Mouse (Mus musculus) kidney, embryonic 14.5 days (tissue): ENCODE data around the gene Gm30302. TPM values are rescaled to one million over a fixed set of nuclear protein-coding genes. Genes with fewer than 3 reads are reported as not detected.

ENCODE experiments used
- ATAC-seq: fragments of 200-750 bp; cut with Nextera tagmentation; 2 replicates; pipeline ENCODE4 v1.8.0; 2017; ENCODE audit warnings: moderate number of reproducible peaks, mild to moderate bottlenecking, moderate TSS enrichment, moderate library complexity; ENCODE audit not compliant: low FRiP score, low TSS enrichment
- H3K27ac ChIP-seq: fragments of 300-500 bp; sonication (generic); 2 replicates; pipeline ENCODE4 v1.5.1; 2014; ENCODE audit warnings: low read depth, mild to moderate bottlenecking, low read length, moderate library complexity, mixed read lengths
- H3K27me3 ChIP-seq: fragments of 300-500 bp; sonication (generic); 2 replicates; pipeline ENCODE4 v1.6.1; 2014; ENCODE audit warnings: mild to moderate bottlenecking, low read length; ENCODE audit not compliant: control insufficient read depth, insufficient read depth
- H3K36me3 ChIP-seq: fragments of 300-500 bp; sonication (generic); 2 replicates; pipeline ENCODE4 v1.6.1; 2014; ENCODE audit warnings: low read length, mixed read lengths; ENCODE audit not compliant: control insufficient read depth, insufficient read depth
- H3K4me1 ChIP-seq: fragments of 300-500 bp; sonication (generic); 2 replicates; pipeline ENCODE4 v1.6.1; 2014; ENCODE audit warnings: low read length, mixed read lengths; ENCODE audit not compliant: control insufficient read depth, insufficient read depth
- H3K4me2 ChIP-seq: fragments of 300-500 bp; sonication (generic); replicated peaks from 2 replicates; pipeline ENCODE4 v1.6.1; 2014; ENCODE audit warnings: low read depth, mild to moderate bottlenecking, low read length
- H3K4me3 ChIP-seq: fragments of 300-500 bp; sonication (generic); 2 replicates; pipeline ENCODE4 v1.5.1; 2014; ENCODE audit warnings: mild to moderate bottlenecking, low read length
- H3K9ac ChIP-seq: fragments of 300-500 bp; sonication (generic); 2 replicates; pipeline ENCODE4 v1.6.1; 2014; ENCODE audit warnings: low read depth, mild to moderate bottlenecking, low read length, moderate library complexity
- H3K9me3 ChIP-seq: fragments of 300-500 bp; sonication (generic); 2 replicates; pipeline ENCODE4 v1.6.1; 2016; ENCODE audit warnings: low read length; ENCODE audit not compliant: control insufficient read depth
- WGBS: fragments of 180-500 bp; shearing (Covaris S2); extraction: QIAGEN DNeasy Blood & Tissue Kit; methylation state at CpG from one replicate; pipeline ENCODE4 v1.1.7; 2014; 5-methylcytosine and 5-hydroxymethylcytosine counted together
- polyA plus RNA-seq: library from polyadenylated mRNA; unstranded; fragments of >200 nt; fragmentation: Nextera tagmentation; extraction: Ambion mirVana; gene quantifications from 2 replicates; pipeline ENCODE4 v1.2.1, GENCODE M21; 2014

Gm30302 gene
- polyA plus RNA-seq, 1 experiment from 2014 or later, result not detected

DNA sequence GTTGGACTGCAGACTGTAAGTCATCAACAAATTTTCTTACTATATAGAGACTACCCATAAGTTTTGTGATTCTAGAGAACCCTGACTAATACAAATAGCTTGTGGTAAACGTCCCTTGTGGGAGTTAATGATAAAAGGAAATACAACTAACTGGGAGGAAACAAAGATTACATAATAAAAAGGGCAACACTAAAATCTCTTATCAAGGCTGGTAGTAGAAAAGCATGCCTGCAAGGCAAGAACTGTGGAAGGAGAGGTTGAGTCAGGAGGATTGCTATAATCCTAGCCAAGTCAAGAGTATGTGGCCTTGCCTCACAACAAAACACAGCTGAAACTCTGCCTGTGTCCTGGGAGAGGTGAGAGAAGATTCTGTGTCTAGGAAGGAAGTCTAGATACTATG is 38.1 kb downstream of the Gm30302 start:
- H3K4me3 ChIP-seq, result no peak overlapping the region
- H3K27ac ChIP-seq, result no peak overlapping the region
- 66% methylated on average over 1 of the region's 1 CpGs for WGBS
- H3K9me3 ChIP-seq, result no peaks in the 10 kb centered on the region
- H3K36me3 ChIP-seq, result no peaks in the 10 kb centered on the region
- no peak for ATAC-seq
- no peak overlapping the region for H3K4me2 ChIP-seq
- H3K27me3 ChIP-seq, result no peaks in the 10 kb centered on the region
- no peaks in the 10 kb centered on the region for H3K4me1 ChIP-seq
- H3K9ac ChIP-seq, result no peak overlapping the region

- Histone ChIP-seq H3K4me3 (no peak overlapping the region), H3K4me1 (no peaks in the 10 kb centered on the region), H3K4me2 (no peak overlapping the region)
These were observed 40.8 kb downstream of the Gm30302 start for GRCm38 (mm10) chr13:49757966-49758365.

DNA sequence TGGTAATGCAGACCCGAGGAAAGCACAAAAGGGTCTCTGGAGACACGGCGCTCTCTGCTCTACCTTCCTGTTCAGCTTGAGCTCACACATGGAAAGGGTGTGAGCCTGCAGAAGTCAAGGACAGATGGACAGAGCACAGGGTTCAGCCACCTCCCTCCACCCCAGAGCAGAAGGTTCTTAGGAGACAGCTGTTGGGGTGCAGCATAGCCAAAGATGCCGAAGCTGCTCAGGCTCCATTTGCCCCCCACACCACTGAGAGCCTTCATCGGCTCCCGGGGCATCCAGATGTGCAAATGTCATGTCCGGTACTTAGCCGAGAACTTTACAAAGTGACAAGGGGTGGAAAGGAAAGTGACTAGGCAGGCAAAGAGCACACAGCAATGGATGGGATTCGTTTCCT is 42.2 kb downstream of the Gm30302 start:
- Histone ChIP-seq H3K27ac (no peak overlapping the region), H3K4me3 (no peak overlapping the region), H3K4me1 (no peaks in the 10 kb centered on the region), H3K9ac (no peak overlapping the region), H3K27me3 (no peaks in the 10 kb centered on the region), H3K9me3 (no peaks in the 10 kb centered on the region), H3K36me3 (no peaks in the 10 kb centered on the region), H3K4me2 (no peak overlapping the region)
- ATAC-seq, result no peak
- WGBS, result 88% methylated on average over 9 of the region's 9 CpGs

More at GRCm38 (mm10) chr13:49757966-49758365, 40.8 kb downstream of the Gm30302 start:
- H3K9me3 ChIP-seq, result no peaks in the 10 kb centered on the region
- no peaks in the 10 kb centered on the region for H3K36me3 ChIP-seq
- H3K9ac ChIP-seq, result no peak overlapping the region
- no peak overlapping the region for H3K27ac ChIP-seq
- H3K27me3 ChIP-seq, result no peaks in the 10 kb centered on the region
- 83% methylated on average over 4 of the region's 4 CpGs for WGBS
- ATAC-seq, result no peak

GRCm38 (mm10) chr13:49741285-49742040 is 57.3 kb downstream of the Gm30302 start:
- H3K9ac ChIP-seq, result no peak overlapping the region
- no peaks in the 10 kb centered on the region for H3K4me1 ChIP-seq
- H3K9me3 ChIP-seq, result peaks cover 2% of the 10 kb centered on the region; the same call in 1 of the 2 replicates
- H3K4me3 ChIP-seq, result no peak overlapping the region
- H3K27ac ChIP-seq, result no peak overlapping the region
- H3K27me3 ChIP-seq, result no peaks in the 10 kb centered on the region
- no peaks in the 10 kb centered on the region for H3K36me3 ChIP-seq
- no peak for ATAC-seq
- 90% methylated on average over 16 of the region's 16 CpGs for WGBS
- no peak overlapping the region for H3K4me2 ChIP-seq

GRCm38 (mm10) chr13:49738011-49738410 is 60.8 kb downstream of the Gm30302 start:
- Histone ChIP-seq H3K4me3 (no peak overlapping the region), H3K4me1 (no peaks in the 10 kb centered on the region), H3K9me3 (no peaks in the 10 kb centered on the region), H3K36me3 (peaks cover 24% of the 10 kb centered on the region), H3K4me2 (no peak overlapping the region), H3K9ac (no peak overlapping the region), H3K27me3 (no peaks in the 10 kb centered on the region), H3K27ac (no peak overlapping the region)
- no peak for ATAC-seq
- WGBS, result 93% methylated on average over 2 of the region's 2 CpGs

DNA sequence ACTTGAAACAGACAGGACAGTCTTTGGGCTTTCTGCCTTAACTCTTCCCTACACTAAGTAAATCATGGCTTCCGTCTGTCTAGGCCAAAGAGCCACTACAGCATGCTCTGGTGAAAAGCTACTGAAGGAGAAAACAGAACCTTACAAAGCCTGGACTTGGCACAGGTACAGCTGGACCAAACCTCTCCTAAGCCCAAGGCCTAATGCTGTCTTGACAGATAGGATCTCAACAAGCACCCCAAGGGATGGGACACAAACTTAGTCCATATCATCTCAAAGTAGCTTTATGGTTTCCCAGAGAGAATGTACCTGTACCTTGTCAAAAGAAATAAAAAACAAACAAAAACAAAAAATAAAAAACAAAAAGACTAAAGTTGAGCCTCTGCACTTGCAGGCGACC is 62.4 kb downstream of the Gm30302 start:
- peaks cover 37% of the 10 kb centered on the region for H3K36me3 ChIP-seq
- H3K27ac ChIP-seq, result no peak overlapping the region
- no peaks in the 10 kb centered on the region for H3K4me1 ChIP-seq
- H3K4me3 ChIP-seq, result no peak overlapping the region
- H3K9me3 ChIP-seq, result no peaks in the 10 kb centered on the region
- no peaks in the 10 kb centered on the region for H3K27me3 ChIP-seq
- ATAC-seq, result no peak
- WGBS, result 92% methylated on average over 2 of the region's 2 CpGs
- no peak overlapping the region for H3K9ac ChIP-seq
- no peak overlapping the region for H3K4me2 ChIP-seq

Other genes with a start within 250 kb of the Gm30302 start
- gene Omd, start 216.5 kb downstream of the Gm30302 start, polyA plus RNA-seq, result 0.89 and 0.93 TPM in 2 replicates
- gene Ogn, start 191.0 kb downstream of the Gm30302 start, polyA plus RNA-seq, result 26.3 and 31.6 TPM in 2 replicates
- gene Cenpp, start 146.2 kb downstream of the Gm30302 start, polyA plus RNA-seq, result 34.1 and 45.5 TPM in 2 replicates
- 18.6 and 22.0 TPM in 2 replicates for gene Nol8, start 145.9 kb downstream of the Gm30302 start, polyA plus RNA-seq
- gene Iars, start 116.9 kb downstream of the Gm30302 start, polyA plus RNA-seq, result 42.1 and 94.3 TPM in 2 replicates